Mouse (Mus musculus) hindbrain, embryonic 15.5 days (tissue): ENCODE data around the gene Ly6g6c. TPM values are rescaled to one million over a fixed set of nuclear protein-coding genes. Genes with fewer than 3 reads are reported as not detected.

Source experiments
- ATAC-seq: fragments of 200-750 bp; cut with Nextera tagmentation; 2 replicates; pipeline ENCODE4 v1.8.0; 2017; ENCODE audit warnings: low read depth, moderate number of reproducible peaks, moderate TSS enrichment; ENCODE audit not compliant: low FRiP score
- H3K27ac ChIP-seq: fragments of 300-500 bp; sonication (generic); replicated peaks from 2 replicates; pipeline ENCODE4 v1.5.1; 2015; ENCODE audit warnings: mild to moderate bottlenecking, inconsistent platforms
- H3K27me3 ChIP-seq: fragments of 300-500 bp; sonication (generic); 2 replicates; pipeline ENCODE4 v1.6.1; 2015; ENCODE audit warnings: control low read depth, inconsistent platforms
- H3K36me3 ChIP-seq: fragments of 300-500 bp; sonication (generic); 2 replicates; pipeline ENCODE4 v1.6.1; 2015; ENCODE audit warnings: control low read depth, inconsistent platforms
- H3K4me1 ChIP-seq: fragments of 300-500 bp; sonication (generic); replicated peaks from 2 replicates; pipeline ENCODE4 v1.6.1; 2015; ENCODE audit warnings: control low read depth, inconsistent platforms
- H3K4me2 ChIP-seq: fragments of 300-500 bp; sonication (generic); 2 replicates; pipeline ENCODE4 v1.6.1; 2015; ENCODE audit warnings: moderate library complexity, mild to moderate bottlenecking, inconsistent platforms
- H3K4me3 ChIP-seq: fragments of 300-500 bp; sonication (generic); 2 replicates; pipeline ENCODE4 v1.5.1; 2015; ENCODE audit warnings: mild to moderate bottlenecking, inconsistent platforms
- H3K9ac ChIP-seq: fragments of 300-500 bp; sonication (generic); 2 replicates; pipeline ENCODE4 v1.6.1; 2015; ENCODE audit warnings: inconsistent platforms
- H3K9me3 ChIP-seq: fragments of 300-500 bp; sonication (generic); 2 replicates; pipeline ENCODE4 v1.6.1; 2016; ENCODE audit warnings: control low read depth, inconsistent platforms
- WGBS: fragments of 180-500 bp; shearing (Covaris S2); methylation state at CpG from one replicate; pipeline ENCODE4 v1.1.7; 2015; 5-methylcytosine and 5-hydroxymethylcytosine counted together
- polyA plus RNA-seq: library from polyadenylated mRNA; unstranded; fragments of >200 nt; fragmentation: Nextera tagmentation; extraction: Ambion mirVana; gene quantifications from 2 replicates; pipeline ENCODE4 v1.2.1, GENCODE M21; 2015

The Ly6g6c gene
- polyA plus RNA-seq: 0.18 TPM in 1 of 2 replicates, not detected in the other

GRCm38 (mm10) chr17:35064951-35065947 lies at the start of gene Ly6g6c:
Ly6g6c (plus strand) TSS chr17:35065388.
- no peak for ATAC-seq
- Histone ChIP-seq H3K36me3 (peaks cover 8% of the 10 kb centered on the region; the same call in 1 of the 2 replicates), H3K4me2 (peak within 1 kb of the TSS; percentile 55), H3K27ac (no peak within 1 kb of the TSS), H3K27me3 (peaks cover 34% of the 10 kb centered on the region), H3K9me3 (no peaks in the 10 kb centered on the region), H3K4me3 (peak within 1 kb of the TSS; percentile 26), H3K9ac (0 out of 2 replicates have a peak within 1 kb of the TSS, but pooled peaks have one; percentile 22), H3K4me1 (peaks cover 26% of the 10 kb centered on the region)
- WGBS: 2% methylated on average over 48 of the region's 48 CpGs

GRCm38 (mm10) chr17:35016376-35016775 lies 48.8 kb upstream of the Ly6g6c start, which contains the start of gene Vwa7:
Vwa7 (plus strand) TSS chr17:35016579.
- ATAC-seq: peak; percentile 52
- Histone ChIP-seq H3K27me3 (no peaks in the 10 kb centered on the region), H3K27ac (no peak within 1 kb of the TSS), H3K4me2 (no peak within 1 kb of the TSS), H3K9me3 (no peaks in the 10 kb centered on the region), H3K9ac (no peak within 1 kb of the TSS), H3K36me3 (peaks cover 43% of the 10 kb centered on the region), H3K4me1 (peaks cover 5% of the 10 kb centered on the region), H3K4me3 (no peak within 1 kb of the TSS)
- WGBS: 61% methylated on average over 12 of the region's 12 CpGs

GRCm38 (mm10) chr17:35016791-35017705 lies 48.1 kb upstream of the Ly6g6c start:
- no peak overlapping the region for H3K4me2 ChIP-seq
- H3K36me3 ChIP-seq: peaks cover 37% of the 10 kb centered on the region
- H3K4me3 ChIP-seq: no peak overlapping the region
- WGBS: 76% methylated on average over 10 of the region's 10 CpGs
- no peak overlapping the region for H3K27ac ChIP-seq
- ATAC-seq: no peak
- H3K9ac ChIP-seq: no peak overlapping the region
- H3K27me3 ChIP-seq: no peaks in the 10 kb centered on the region
- peaks cover 7% of the 10 kb centered on the region for H3K4me1 ChIP-seq
- no peaks in the 10 kb centered on the region for H3K9me3 ChIP-seq

- Histone ChIP-seq H3K36me3 (peaks cover 30% of the 10 kb centered on the region), H3K9ac (no peak overlapping the region), H3K27ac (no peak overlapping the region), H3K4me1 (peaks cover 7% of the 10 kb centered on the region), H3K4me2 (no peak overlapping the region), H3K27me3 (no peaks in the 10 kb centered on the region), H3K4me3 (no peak overlapping the region), H3K9me3 (no peaks in the 10 kb centered on the region)
- no peak for ATAC-seq
- WGBS: 72% methylated on average over 14 of the region's 14 CpGs
These were observed 47.5 kb upstream of the Ly6g6c start for GRCm38 (mm10) chr17:35017706-35018030.

DNA sequence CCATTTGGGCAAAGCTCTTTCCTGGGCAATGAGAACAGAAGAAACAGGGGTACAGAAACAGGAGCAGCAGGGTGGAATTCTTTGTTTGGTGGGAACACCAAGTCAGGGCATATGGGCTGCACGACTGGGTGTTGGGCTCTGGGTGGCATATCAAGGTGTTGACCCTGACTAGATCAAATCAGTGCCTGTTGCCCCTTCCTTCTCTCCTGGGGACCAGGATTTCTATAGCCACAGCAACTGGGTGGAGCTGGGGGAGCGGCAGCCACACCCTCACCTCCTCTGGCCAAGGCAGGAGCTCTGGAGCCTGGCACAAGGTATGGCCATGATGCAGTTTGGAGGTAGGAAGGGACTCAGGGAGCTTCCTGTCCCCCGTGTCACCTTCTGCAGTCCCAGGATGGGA lies 47.0 kb upstream of the Ly6g6c start:
- no peak for ATAC-seq
- WGBS: 73% methylated on average over 3 of the region's 3 CpGs
- Histone ChIP-seq H3K4me1 (peaks cover 7% of the 10 kb centered on the region), H3K36me3 (peaks cover 25% of the 10 kb centered on the region), H3K9me3 (no peaks in the 10 kb centered on the region), H3K27me3 (no peaks in the 10 kb centered on the region), H3K4me3 (no peak overlapping the region), H3K4me2 (no peak overlapping the region), H3K9ac (no peak overlapping the region), H3K27ac (no peak overlapping the region)

- ATAC-seq: no peak
- Histone ChIP-seq H3K9me3 (no peaks in the 10 kb centered on the region), H3K9ac (no peak overlapping the region), H3K27me3 (no peaks in the 10 kb centered on the region), H3K4me1 (peaks cover 7% of the 10 kb centered on the region), H3K4me2 (no peak overlapping the region), H3K27ac (no peak overlapping the region), H3K36me3 (peaks cover 10% of the 10 kb centered on the region; the same call in 1 of the 2 replicates), H3K4me3 (no peak overlapping the region)
- WGBS: 79% methylated on average over 11 of the region's 11 CpGs
These were observed 45.3 kb upstream of the Ly6g6c start for GRCm38 (mm10) chr17:35019894-35020293.

DNA sequence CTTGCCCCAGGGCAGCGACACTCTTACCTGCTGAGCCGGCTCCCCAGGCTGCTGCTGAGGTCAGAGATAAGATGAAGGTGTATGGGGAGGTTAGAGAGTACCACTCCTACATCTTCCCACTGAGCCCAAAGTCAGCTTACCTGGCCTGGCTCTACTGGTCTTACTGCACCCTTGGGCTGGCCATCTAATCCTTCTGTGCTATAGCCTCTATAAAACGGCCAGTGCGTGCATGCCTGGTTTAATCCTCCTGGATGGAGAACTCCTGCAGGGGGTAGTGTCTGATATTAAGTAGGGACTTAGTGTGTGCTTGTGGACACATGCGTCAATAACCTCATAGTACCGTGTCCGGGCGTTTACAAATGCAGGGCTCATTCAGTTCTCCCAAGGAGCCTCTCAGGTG lies 44.6 kb upstream of the Ly6g6c start:
- Histone ChIP-seq H3K36me3 (peaks cover 4% of the 10 kb centered on the region; the same call in 1 of the 2 replicates), H3K27ac (no peak overlapping the region), H3K9ac (no peak overlapping the region), H3K4me2 (no peak overlapping the region), H3K4me1 (peaks cover 7% of the 10 kb centered on the region), H3K4me3 (no peak overlapping the region), H3K9me3 (no peaks in the 10 kb centered on the region), H3K27me3 (no peaks in the 10 kb centered on the region)
- 88% methylated on average over 8 of the region's 8 CpGs for WGBS
- ATAC-seq: no peak

DNA sequence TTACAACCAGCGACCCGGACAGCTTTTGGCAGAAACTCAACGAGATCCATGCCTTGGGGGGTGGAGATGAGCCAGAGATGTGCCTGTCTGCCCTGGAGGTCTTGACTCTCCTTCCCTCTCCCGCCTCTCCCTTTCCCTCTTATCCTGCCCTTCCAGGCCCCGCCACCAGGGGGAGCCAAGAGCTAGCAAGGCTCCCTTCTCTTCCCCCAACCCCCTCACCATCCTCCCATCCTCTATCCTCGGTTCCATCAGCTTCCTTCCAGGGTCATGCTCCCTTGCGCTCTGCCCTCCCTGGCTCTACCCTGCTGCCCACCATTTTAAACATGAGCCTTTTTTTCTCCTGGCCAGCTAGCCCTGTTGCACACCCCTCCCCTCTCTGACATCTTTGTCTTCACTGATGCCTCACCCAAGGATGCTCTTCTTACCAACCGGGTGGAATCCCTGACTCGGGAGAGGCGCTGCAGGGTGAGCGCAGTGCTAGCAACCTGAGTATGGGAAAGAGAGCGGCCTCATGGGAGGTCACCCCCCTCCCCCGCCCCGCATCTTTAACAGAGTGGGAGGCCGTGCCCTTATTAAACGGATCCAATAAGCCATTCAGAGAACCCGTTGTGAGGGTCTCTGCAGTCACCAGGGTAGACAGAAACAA lies 43.9 kb upstream of the Ly6g6c start:
- H3K27me3 ChIP-seq: no peaks in the 10 kb centered on the region
- H3K4me1 ChIP-seq: peaks cover 5% of the 10 kb centered on the region
- H3K9ac ChIP-seq: no peak overlapping the region
- no peaks in the 10 kb centered on the region for H3K36me3 ChIP-seq
- no peak overlapping the region for H3K4me3 ChIP-seq
- WGBS: 6% methylated on average over 17 of the region's 17 CpGs
- peak overlapping the region; percentile 32; the same call in 1 of the 2 replicates for H3K4me2 ChIP-seq
- no peak overlapping the region for H3K27ac ChIP-seq
- H3K9me3 ChIP-seq: no peaks in the 10 kb centered on the region
- no peak for ATAC-seq

DNA sequence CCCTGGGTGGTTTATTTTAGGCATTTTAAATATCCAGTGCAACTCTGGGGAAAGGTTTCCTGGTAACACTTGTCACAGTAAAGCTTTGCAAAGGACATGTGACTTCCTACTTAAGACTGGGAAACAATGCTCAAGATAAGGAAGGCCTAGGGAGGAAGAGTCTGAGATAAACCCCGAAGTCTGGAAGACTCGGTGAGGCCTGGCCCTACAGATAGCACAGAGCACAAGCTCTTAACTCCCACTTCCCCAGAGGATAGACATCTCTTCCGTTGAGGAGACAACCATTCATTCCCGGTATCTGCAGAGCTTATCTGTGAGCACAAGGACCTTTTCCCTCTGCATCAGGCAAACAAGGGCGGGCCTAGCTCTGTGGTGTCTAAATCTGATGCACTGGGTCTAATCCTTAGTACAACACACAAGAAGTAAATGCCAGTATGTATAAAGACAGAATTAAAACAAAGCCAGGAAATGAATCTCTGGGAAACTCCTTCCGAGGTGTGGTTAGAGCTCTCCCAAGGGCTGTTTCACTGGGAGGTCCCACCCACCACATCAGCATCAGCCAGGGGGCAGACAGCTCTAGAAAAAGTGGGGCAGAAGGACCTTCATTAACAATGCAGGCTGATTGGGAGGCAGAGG lies 43.2 kb upstream of the Ly6g6c start:
- H3K36me3 ChIP-seq: no peaks in the 10 kb centered on the region
- no peak overlapping the region for H3K9ac ChIP-seq
- ATAC-seq: no peak
- no peaks in the 10 kb centered on the region for H3K9me3 ChIP-seq
- 64% methylated on average over 6 of the region's 6 CpGs for WGBS
- peaks cover 5% of the 10 kb centered on the region for H3K4me1 ChIP-seq
- H3K27me3 ChIP-seq: no peaks in the 10 kb centered on the region
- H3K4me2 ChIP-seq: 0 out of 2 replicates have a peak overlapping the region, but pooled peaks have one; percentile 32
- no peak overlapping the region for H3K27ac ChIP-seq
- H3K4me3 ChIP-seq: no peak overlapping the region

- no peak overlapping the region for H3K9ac ChIP-seq
- 93% methylated on average over 8 of the region's 8 CpGs for WGBS
- ATAC-seq: no peak
- no peak overlapping the region for H3K27ac ChIP-seq
- H3K9me3 ChIP-seq: no peaks in the 10 kb centered on the region
- no peaks in the 10 kb centered on the region for H3K27me3 ChIP-seq
- H3K4me3 ChIP-seq: no peak overlapping the region
- H3K4me1 ChIP-seq: peaks cover 5% of the 10 kb centered on the region
- H3K4me2 ChIP-seq: no peak overlapping the region
- no peaks in the 10 kb centered on the region for H3K36me3 ChIP-seq
These were observed 42.6 kb upstream of the Ly6g6c start for GRCm38 (mm10) chr17:35022541-35023060.

GRCm38 (mm10) chr17:35023221-35023620 lies 42.0 kb upstream of the Ly6g6c start:
- ATAC-seq: no peak
- H3K9me3 ChIP-seq: no peaks in the 10 kb centered on the region
- no peak overlapping the region for H3K4me3 ChIP-seq
- no peak overlapping the region for H3K27ac ChIP-seq
- no peaks in the 10 kb centered on the region for H3K27me3 ChIP-seq
- no peak overlapping the region for H3K4me2 ChIP-seq
- H3K4me1 ChIP-seq: peaks cover 5% of the 10 kb centered on the region
- no peak overlapping the region for H3K9ac ChIP-seq
- H3K36me3 ChIP-seq: no peaks in the 10 kb centered on the region
- 89% methylated on average over 5 of the region's 5 CpGs for WGBS
